Mouse (Mus musculus) heart, embryonic 16.5 days (tissue): ENCODE results near the gene Carmil3. TPM values are rescaled to one million over a fixed set of nuclear protein-coding genes. Genes with fewer than 3 reads are reported as not detected.

Experiments
- ATAC-seq: fragments of 200-750 bp; cut with Nextera tagmentation; replicated peaks from 2 replicates; pipeline ENCODE4 v1.8.0; 2017; ENCODE audit warnings: moderate number of reproducible peaks; ENCODE audit not compliant: insufficient read depth, low FRiP score; ENCODE audit errors: extremely low read depth
- H3K27ac ChIP-seq: fragments of 300-500 bp; sonication (generic); 2 replicates; pipeline ENCODE4 v1.5.1; 2014; ENCODE audit warnings: mild to moderate bottlenecking, low read length, control low read depth, moderate library complexity
- H3K27me3 ChIP-seq: fragments of 300-500 bp; sonication (generic); 2 replicates; pipeline ENCODE4 v1.6.1; 2014; ENCODE audit warnings: low read length, mixed read lengths; ENCODE audit not compliant: control insufficient read depth, insufficient read depth
- H3K36me3 ChIP-seq: fragments of 300-500 bp; sonication (generic); 2 replicates; pipeline ENCODE4 v1.6.1; 2014; ENCODE audit not compliant: control insufficient read depth, insufficient read depth
- H3K4me1 ChIP-seq: fragments of 300-500 bp; sonication (generic); 2 replicates; pipeline ENCODE4 v1.6.1; 2014; ENCODE audit warnings: low read length, mixed read lengths; ENCODE audit not compliant: control insufficient read depth, insufficient read depth
- H3K4me2 ChIP-seq: fragments of 300-500 bp; sonication (generic); 2 replicates; pipeline ENCODE4 v1.6.1; 2014; ENCODE audit warnings: low read depth, mild to moderate bottlenecking, control low read depth, low read length
- H3K4me3 ChIP-seq: fragments of 300-500 bp; sonication (generic); 2 replicates; pipeline ENCODE4 v1.5.1; 2014; ENCODE audit warnings: mild to moderate bottlenecking, control low read depth, low read length
- H3K9ac ChIP-seq: fragments of 300-500 bp; sonication (generic); 2 replicates; pipeline ENCODE4 v1.6.1; 2014; ENCODE audit warnings: low read length, control low read depth
- H3K9me3 ChIP-seq: fragments of 300-500 bp; sonication (generic); replicated peaks from 2 replicates; pipeline ENCODE4 v1.6.1; 2016; ENCODE audit warnings: low read length; ENCODE audit not compliant: control insufficient read depth
- WGBS: fragments of 180-500 bp; shearing (Covaris S2); extraction: QIAGEN DNeasy Blood & Tissue Kit; methylation state at CpG from one replicate; pipeline ENCODE4 v1.1.7; 2014; 5-methylcytosine and 5-hydroxymethylcytosine counted together
- polyA plus RNA-seq: library from polyadenylated mRNA; unstranded; fragments of >200 nt; fragmentation: Nextera tagmentation; extraction: Ambion mirVana; gene quantifications from 2 replicates; pipeline ENCODE4 v1.2.1, GENCODE M21; 2015

Gene Carmil3
- polyA plus RNA-seq, 1 experiment from 2014 or later: 1.9 TPM

- no peak overlapping the region for H3K4me3 ChIP-seq
- no peak overlapping the region for H3K9ac ChIP-seq
- H3K27ac ChIP-seq: no peak overlapping the region
- H3K9me3 ChIP-seq: no peaks in the 10 kb centered on the region
- peaks cover 7% of the 10 kb centered on the region for H3K36me3 ChIP-seq
- 0 out of 2 replicates have a peak, but pooled peaks cover under 1% of the 10 kb centered on the region for H3K4me1 ChIP-seq
- ATAC-seq: no peak
- 75% methylated on average over 5 of the region's 5 CpGs for WGBS
- H3K4me2 ChIP-seq: no peak overlapping the region
- H3K27me3 ChIP-seq: no peaks in the 10 kb centered on the region
Observed at GRCm38 (mm10) chr14:55484430-55485085, 5.9 kb upstream of the Carmil3 start.

GRCm38 (mm10) chr14:55486836-55487235 lies 3.6 kb upstream of the Carmil3 start:
- Histone ChIP-seq H3K4me3 (no peak overlapping the region), H3K27me3 (no peaks in the 10 kb centered on the region), H3K36me3 (peaks cover 7% of the 10 kb centered on the region), H3K4me2 (no peak overlapping the region), H3K27ac (no peak overlapping the region), H3K4me1 (peaks cover 5% of the 10 kb centered on the region), H3K9ac (no peak overlapping the region), H3K9me3 (no peaks in the 10 kb centered on the region)
- ATAC-seq: no peak
- WGBS: 80% methylated on average over 8 of the region's 8 CpGs

GRCm38 (mm10) chr14:55491291-55491833 lies 911 bp downstream of the Carmil3 start:
- peak; percentile 73 for ATAC-seq
- no peaks in the 10 kb centered on the region; the same call in 1 of the 2 replicates for H3K36me3 ChIP-seq
- H3K27ac ChIP-seq: peak overlapping the region; percentile 47
- H3K9me3 ChIP-seq: no peaks in the 10 kb centered on the region
- peaks cover 10% of the 10 kb centered on the region for H3K4me1 ChIP-seq
- H3K4me3 ChIP-seq: peak overlapping the region; percentile 76
- H3K4me2 ChIP-seq: peak overlapping the region; percentile 90
- WGBS: under 1% methylated on average over 30 of the region's 30 CpGs
- peak overlapping the region; percentile 74 for H3K9ac ChIP-seq
- H3K27me3 ChIP-seq: no peaks in the 10 kb centered on the region; the same call in 1 of the 2 replicates

GRCm38 (mm10) chr14:55492103-55492502 lies 1.7 kb downstream of the Carmil3 start:
- H3K9ac ChIP-seq: no peak overlapping the region
- peaks cover 16% of the 10 kb centered on the region for H3K4me1 ChIP-seq
- H3K4me3 ChIP-seq: no peak overlapping the region
- ATAC-seq: no peak
- no peak overlapping the region for H3K27ac ChIP-seq
- no peaks in the 10 kb centered on the region for H3K36me3 ChIP-seq
- H3K9me3 ChIP-seq: no peaks in the 10 kb centered on the region
- H3K27me3 ChIP-seq: no peaks in the 10 kb centered on the region; the same call in 1 of the 2 replicates
- 31% methylated on average over 3 of the region's 3 CpGs for WGBS
- no peak overlapping the region for H3K4me2 ChIP-seq

- Histone ChIP-seq H3K4me3 (no peak overlapping the region), H3K27me3 (no peaks in the 10 kb centered on the region; the same call in 1 of the 2 replicates), H3K9ac (no peak overlapping the region), H3K27ac (no peak overlapping the region), H3K4me1 (peaks cover 19% of the 10 kb centered on the region), H3K36me3 (no peaks in the 10 kb centered on the region), H3K4me2 (peak overlapping the region; percentile 1; the same call in 1 of the 2 replicates), H3K9me3 (no peaks in the 10 kb centered on the region)
- 73% methylated on average over 20 of the region's 20 CpGs for WGBS
- no peak for ATAC-seq
Observed at GRCm38 (mm10) chr14:55495509-55496240, 5.2 kb downstream of the Carmil3 start.

- H3K27ac ChIP-seq: peak overlapping the region; percentile 18; the same call in 1 of the 2 replicates
Observed at GRCm38 (mm10) chr14:55496761-55497448, 6.5 kb downstream of the Carmil3 start.

GRCm38 (mm10) chr14:55497449-55497821 lies 7.0 kb downstream of the Carmil3 start:
- Histone ChIP-seq H3K9ac (peak overlapping the region; percentile 38; the same call in 1 of the 2 replicates), H3K9me3 (no peaks in the 10 kb centered on the region), H3K36me3 (no peaks in the 10 kb centered on the region), H3K27me3 (no peaks in the 10 kb centered on the region; the same call in 1 of the 2 replicates), H3K4me2 (no peak overlapping the region), H3K4me3 (no peak overlapping the region), H3K27ac (no peak overlapping the region), H3K4me1 (peaks cover 13% of the 10 kb centered on the region)
- ATAC-seq: 0 out of 2 replicates have a peak, but pooled peaks have one; percentile 39
- WGBS: 28% methylated on average over 6 of the region's 6 CpGs

More at GRCm38 (mm10) chr14:55496761-55497448, 6.5 kb downstream of the Carmil3 start:
- Histone ChIP-seq H3K9me3 (no peaks in the 10 kb centered on the region), H3K27me3 (no peaks in the 10 kb centered on the region; the same call in 1 of the 2 replicates), H3K4me1 (peaks cover 13% of the 10 kb centered on the region), H3K4me3 (no peak overlapping the region), H3K4me2 (peak overlapping the region; percentile 41; the same call in 1 of the 2 replicates), H3K9ac (peak overlapping the region; percentile 52), H3K36me3 (no peaks in the 10 kb centered on the region)
- 49% methylated on average over 15 of the region's 16 CpGs for WGBS
- no peak for ATAC-seq

- ATAC-seq: no peak
- H3K36me3 ChIP-seq: no peaks in the 10 kb centered on the region
- no peak overlapping the region for H3K4me2 ChIP-seq
- peaks cover 3% of the 10 kb centered on the region; the same call in 1 of the 2 replicates for H3K27me3 ChIP-seq
- no peaks in the 10 kb centered on the region for H3K9me3 ChIP-seq
- 82% methylated on average over 9 of the region's 9 CpGs for WGBS
- no peak overlapping the region for H3K9ac ChIP-seq
- no peak overlapping the region for H3K27ac ChIP-seq
- no peak overlapping the region for H3K4me3 ChIP-seq
- H3K4me1 ChIP-seq: peaks cover 3% of the 10 kb centered on the region
Observed at GRCm38 (mm10) chr14:55505612-55506011, 15.2 kb downstream of the Carmil3 start.
